32 mouse cellular contexts compared by ENCODE assay signal in genomic region chr4:141978582-141978981, GRCm38 (mm10). TPM values are rescaled to one million over a fixed set of nuclear protein-coding genes. Genes with fewer than 3 reads are reported as not detected.
A peak's percentile ranks its signal among the peaks of the same experiment; 100 is the strongest.
DNase-seq lines count a peak whose midpoint lies in the region; ATAC-seq and TF ChIP-seq lines count a peak whose summit lies in the region.
"Had no signal": no experiment of that assay in that cellular context is flagged by ENCODE, and none has a peak within 500 bp of the region (broad histone marks: within the 10 kb centered on the region; RNA-seq: fewer than 3 reads in every experiment).

No protein-coding gene starts in this region.

- ATAC-seq in hindbrain, embryonic 13.5 days (ENCODE audit: low FRiP score): no peak
- ATAC-seq in hindbrain, postnatal 0 days: no peak
- peak; percentile 78 for ATAC-seq in intestine, embryonic 16.5 days
- ATAC-seq in neural tube, embryonic 15.5 days (ENCODE audit: low FRiP score): 0 out of 2 replicates have a peak, but pooled peaks have one; percentile 33
- ATAC-seq: forebrain, embryonic 13.5 days; midbrain, embryonic 16.5 days had no signal

- peak overlapping the region; percentile 48; the same call in 1 of the 2 replicates for H3K27ac ChIP-seq in hindbrain, embryonic 13.5 days
- H3K27ac ChIP-seq in hindbrain, postnatal 0 days: no peak overlapping the region
- peak overlapping the region; percentile 58 for H3K27ac ChIP-seq in intestine, embryonic 16.5 days (ENCODE audit: low read length)
- no peak overlapping the region for H3K27ac ChIP-seq in neural tube, embryonic 15.5 days (replicated peaks)
- H3K27ac ChIP-seq: embryonic facial prominence, embryonic 10.5 days; embryonic facial prominence, embryonic 15.5 days; forebrain, embryonic 13.5 days; heart, adult 2 months; layer of hippocampus, adult 2 months; liver, embryonic 14.5 days; neural tube, embryonic 12.5 days had no signal

- no peaks in the 10 kb centered on the region for H3K4me1 ChIP-seq in hindbrain, embryonic 13.5 days (replicated peaks)
- no peaks in the 10 kb centered on the region for H3K4me1 ChIP-seq in hindbrain, postnatal 0 days (ENCODE audit: insufficient read depth, low read length)
- no peaks in the 10 kb centered on the region for H3K4me1 ChIP-seq in intestine, embryonic 16.5 days (ENCODE audit: control insufficient read depth, insufficient read depth, low read length)
- H3K4me1 ChIP-seq in neural tube, embryonic 15.5 days: peaks cover 5% of the 10 kb centered on the region
- H3K4me1 ChIP-seq: embryonic facial prominence, embryonic 10.5 days; embryonic facial prominence, embryonic 15.5 days; heart, embryonic 12.5 days; neural tube, embryonic 12.5 days had no signal

- H3K27me3 ChIP-seq in hindbrain, embryonic 13.5 days: 0 out of 2 replicates have a peak, but pooled peaks cover 4% of the 10 kb centered on the region
- no peaks in the 10 kb centered on the region for H3K27me3 ChIP-seq in hindbrain, postnatal 0 days (ENCODE audit: insufficient read depth, low read length)
- no peaks in the 10 kb centered on the region for H3K27me3 ChIP-seq in intestine, embryonic 16.5 days (replicated peaks; ENCODE audit: control insufficient read depth, insufficient read depth, low read length)
- H3K27me3 ChIP-seq in neural tube, embryonic 15.5 days (replicated peaks): no peaks in the 10 kb centered on the region
- H3K27me3 ChIP-seq: embryonic facial prominence, embryonic 15.5 days; forebrain, embryonic 13.5 days; heart, embryonic 12.5 days; neural tube, embryonic 12.5 days had no signal

- H3K9me3 ChIP-seq in hindbrain, embryonic 13.5 days: no peaks in the 10 kb centered on the region
- H3K9me3 ChIP-seq in hindbrain, postnatal 0 days (ENCODE audit: low read length): no peaks in the 10 kb centered on the region
- no peaks in the 10 kb centered on the region for H3K9me3 ChIP-seq in intestine, embryonic 16.5 days (ENCODE audit: control insufficient read depth, low read length)
- no peaks in the 10 kb centered on the region for H3K9me3 ChIP-seq in neural tube, embryonic 15.5 days (replicated peaks)
- H3K9me3 ChIP-seq: embryonic facial prominence, embryonic 10.5 days; embryonic facial prominence, embryonic 15.5 days; forebrain, embryonic 13.5 days; neural tube, embryonic 12.5 days had no signal

- no peak overlapping the region for H3K9ac ChIP-seq in hindbrain, embryonic 13.5 days
- H3K9ac ChIP-seq in hindbrain, postnatal 0 days (replicated peaks; ENCODE audit: low read length): no peak overlapping the region
- no peak overlapping the region for H3K9ac ChIP-seq in intestine, embryonic 16.5 days (ENCODE audit: low read depth, low read length)
- no peak overlapping the region for H3K9ac ChIP-seq in neural tube, embryonic 15.5 days (replicated peaks)
- H3K9ac ChIP-seq: embryonic facial prominence, embryonic 15.5 days; forebrain, embryonic 13.5 days; heart, embryonic 12.5 days; liver, embryonic 14.5 days; lung, embryonic 14.5 days; neural tube, embryonic 12.5 days had no signal

- 59% methylated on average over 11 of the region's 11 CpGs for WGBS in hindbrain, embryonic 13.5 days
- 65% methylated on average over 11 of the region's 11 CpGs for WGBS in hindbrain, postnatal 0 days
- WGBS in intestine, embryonic 16.5 days: 41% methylated on average over 11 of the region's 11 CpGs
- WGBS in neural tube, embryonic 15.5 days: 20% methylated on average over 11 of the region's 11 CpGs

- no peak overlapping the region for H3K4me3 ChIP-seq in hindbrain, embryonic 13.5 days
- no peak overlapping the region for H3K4me3 ChIP-seq in hindbrain, postnatal 0 days (ENCODE audit: low read length)
- no peak overlapping the region for H3K4me3 ChIP-seq in intestine, embryonic 16.5 days (ENCODE audit: low read length)
- H3K4me3 ChIP-seq in neural tube, embryonic 15.5 days (replicated peaks): no peak overlapping the region
- H3K4me3 ChIP-seq: embryonic facial prominence, embryonic 10.5 days; embryonic facial prominence, embryonic 15.5 days; forebrain, embryonic 13.5 days; heart, adult 2 months; heart, embryonic 12.5 days; layer of hippocampus, adult 2 months; neural tube, embryonic 12.5 days had no signal

- no peak for DNase-seq in hindbrain, postnatal 0 days (ENCODE audit: low spot score)
- DNase-seq in fat pad, adult 2 months (ENCODE audit: extremely low read depth, low read depth, low spot score): peak; percentile 69
- no peak for DNase-seq in layer of hippocampus, adult 9-11 months
- DNase-seq in kidney, adult 11 months: no peak
- DNase-seq: adrenal gland, postnatal 10 days; cerebellum, adult 8-10 months; cerebellum, postnatal 25 days; gastrocnemius, postnatal 25 days; heart, adult 2 months; kidney, adult 18-20 months; kidney, postnatal 36 days; liver; lung, embryonic 14.5 days; lung, postnatal 14 days; right cerebral cortex, postnatal 25 days; thymus, adult 18-20 months; thymus, postnatal 25 days had no signal

- H3K4me2 ChIP-seq in hindbrain, embryonic 13.5 days: no peak overlapping the region
- H3K4me2 ChIP-seq in hindbrain, postnatal 0 days (ENCODE audit: low read depth, low read length): no peak overlapping the region
- H3K4me2 ChIP-seq in intestine, embryonic 16.5 days (ENCODE audit: low read depth, low read length): no peak overlapping the region
- H3K4me2 ChIP-seq in neural tube, embryonic 15.5 days: no peak overlapping the region
- H3K4me2 ChIP-seq: embryonic facial prominence, embryonic 15.5 days; forebrain, embryonic 13.5 days; heart, embryonic 12.5 days; lung, embryonic 14.5 days; midbrain, embryonic 11.5 days; neural tube, embryonic 12.5 days had no signal

- H3K36me3 ChIP-seq in hindbrain, embryonic 13.5 days: no peaks in the 10 kb centered on the region
- no peaks in the 10 kb centered on the region for H3K36me3 ChIP-seq in hindbrain, postnatal 0 days (ENCODE audit: insufficient read depth, low read length)
- no peaks in the 10 kb centered on the region for H3K36me3 ChIP-seq in intestine, embryonic 16.5 days (ENCODE audit: control insufficient read depth, insufficient read depth, low read length)
- H3K36me3 ChIP-seq in neural tube, embryonic 15.5 days: no peaks in the 10 kb centered on the region
- H3K36me3 ChIP-seq: embryonic facial prominence, embryonic 10.5 days; embryonic facial prominence, embryonic 15.5 days; G1E; heart, embryonic 12.5 days; neural tube, embryonic 12.5 days had no signal

- no peak for TF ChIP-seq CTCF in hindbrain, postnatal 0 days (IDR thresholded peaks at IDR 0.05; ENCODE audit: low read depth)

RNA-seq across cellular contexts. Expression of gene Fhad1, which starts 36.3 kb away (rescaled TPM):
- polyA plus RNA-seq in hindbrain, embryonic 13.5 days (2015; fragmentation: Nextera tagmentation; extraction: Ambion mirVana): 5.0 and 5.9 TPM in 2 replicates
- 2.0 and 16.9 TPM in 2 replicates for total RNA-seq in hindbrain, postnatal 0 days (2014; rRNA removed)
- 5.8 and 7.5 TPM in 2 replicates for polyA plus RNA-seq in hindbrain, postnatal 0 days (2015; fragmentation: Nextera tagmentation; extraction: Ambion mirVana)
- polyA plus RNA-seq in intestine, embryonic 16.5 days (2015; fragmentation: Nextera tagmentation; extraction: Ambion mirVana): 1.4 and 2.3 TPM in 2 replicates
- 4.5 and 4.8 TPM in 2 replicates for polyA plus RNA-seq in neural tube, embryonic 15.5 days (2015; fragmentation: Nextera tagmentation; extraction: Ambion mirVana)
- total RNA-seq: gastrocnemius, adult 18-20 months; hematopoietic stem cell, adult 5-6 weeks had no signal
- polyA plus RNA-seq: G1E had no signal

Comparison
In these comparisons a context has a peak if more than half of its experiments do, and no peak if none do; other contexts are left out.
1. H3K27ac ChIP-seq: peak in hindbrain, embryonic 13.5 days (single experiment) and intestine, embryonic 16.5 days (single experiment); none in hindbrain, postnatal 0 days (single experiment) and neural tube, embryonic 15.5 days (single experiment).
2. ATAC-seq: peak in intestine, embryonic 16.5 days (single experiment) and neural tube, embryonic 15.5 days (single experiment); none in hindbrain, embryonic 13.5 days (single experiment) and hindbrain, postnatal 0 days (single experiment).